Mouse (Mus musculus): ENCODE measurements around the gene Stk19.

GRCm38 (mm10) chr17:34884704-34885103 lies 48.0 kb upstream of the Stk19 start:
- no peak for TF ChIP-seq POLR2A (IDR thresholded peaks at IDR 0.05; ENCODE audit: extremely low read depth, insufficient read depth, low read length)
- no peak for TF ChIP-seq CTCF (IDR thresholded peaks at IDR 0.05; ENCODE audit: low read depth, low read length)

All from liver, adult 2 months (tissue).